Mouse (Mus musculus): ENCODE results near the gene Smarcd1.

Smarcd1 gene

GRCm38 (mm10) chr15:99701999-99702900 lies at the start of gene Smarcd1:
Smarcd1 (plus strand) TSS chr15:99702129.
- peak; percentile 89 for DNase-seq (ENCODE audit: low read depth, low spot score)

GRCm38 (mm10) chr15:99653291-99653690 lies 48.6 kb upstream of the Smarcd1 start:
- DNase-seq (ENCODE audit: low read depth, low spot score) = no peak

- DNase-seq (ENCODE audit: low read depth, low spot score) = no peak
Observed at GRCm38 (mm10) chr15:99653876-99654275, 48.1 kb upstream of the Smarcd1 start.

- DNase-seq (ENCODE audit: low read depth, low spot score) = no peak
Observed at GRCm38 (mm10) chr15:99655956-99656355, 46.0 kb upstream of the Smarcd1 start.

- no peak for DNase-seq (ENCODE audit: low read depth, low spot score)
Observed at GRCm38 (mm10) chr15:99658437-99658836, 43.5 kb upstream of the Smarcd1 start.

GRCm38 (mm10) chr15:99661121-99661830 lies 40.7 kb upstream of the Smarcd1 start:
- DNase-seq (ENCODE audit: low read depth, low spot score) = no peak

- DNase-seq (ENCODE audit: low read depth, low spot score) = no peak
Observed at GRCm38 (mm10) chr15:99662371-99662770, 39.6 kb upstream of the Smarcd1 start.

DNA sequence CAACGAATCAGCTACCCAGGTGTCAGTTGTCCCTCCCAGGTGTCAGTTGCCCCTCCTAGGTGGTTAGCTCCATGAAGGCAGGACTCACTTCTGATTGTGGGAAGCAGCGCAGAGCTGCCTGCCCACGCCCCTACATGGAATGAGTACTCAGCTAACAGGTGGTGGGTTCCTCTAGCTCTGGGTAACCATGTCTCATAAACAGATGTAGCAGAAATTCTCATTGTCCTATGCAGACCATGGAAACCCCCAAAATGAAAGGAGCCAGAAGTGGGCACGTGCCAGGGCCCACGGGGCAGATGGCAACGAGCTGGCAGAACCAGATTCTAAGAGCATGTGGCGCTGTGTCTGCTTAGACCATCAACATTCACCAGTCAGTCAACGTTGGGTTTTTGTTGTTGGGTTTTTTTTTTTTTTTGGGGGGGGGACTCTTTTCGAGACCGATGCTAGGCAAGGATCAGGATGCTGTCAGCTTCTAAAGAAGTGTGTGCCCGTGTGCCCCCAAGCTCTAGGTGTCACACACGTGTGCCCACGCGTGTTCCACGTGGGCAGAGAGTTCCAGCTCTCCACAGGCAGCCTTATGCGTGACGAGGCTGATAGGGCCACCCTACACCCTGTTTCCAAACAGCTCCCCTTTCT lies 37.8 kb upstream of the Smarcd1 start:
- no peak for DNase-seq (ENCODE audit: low read depth, low spot score)

DNA sequence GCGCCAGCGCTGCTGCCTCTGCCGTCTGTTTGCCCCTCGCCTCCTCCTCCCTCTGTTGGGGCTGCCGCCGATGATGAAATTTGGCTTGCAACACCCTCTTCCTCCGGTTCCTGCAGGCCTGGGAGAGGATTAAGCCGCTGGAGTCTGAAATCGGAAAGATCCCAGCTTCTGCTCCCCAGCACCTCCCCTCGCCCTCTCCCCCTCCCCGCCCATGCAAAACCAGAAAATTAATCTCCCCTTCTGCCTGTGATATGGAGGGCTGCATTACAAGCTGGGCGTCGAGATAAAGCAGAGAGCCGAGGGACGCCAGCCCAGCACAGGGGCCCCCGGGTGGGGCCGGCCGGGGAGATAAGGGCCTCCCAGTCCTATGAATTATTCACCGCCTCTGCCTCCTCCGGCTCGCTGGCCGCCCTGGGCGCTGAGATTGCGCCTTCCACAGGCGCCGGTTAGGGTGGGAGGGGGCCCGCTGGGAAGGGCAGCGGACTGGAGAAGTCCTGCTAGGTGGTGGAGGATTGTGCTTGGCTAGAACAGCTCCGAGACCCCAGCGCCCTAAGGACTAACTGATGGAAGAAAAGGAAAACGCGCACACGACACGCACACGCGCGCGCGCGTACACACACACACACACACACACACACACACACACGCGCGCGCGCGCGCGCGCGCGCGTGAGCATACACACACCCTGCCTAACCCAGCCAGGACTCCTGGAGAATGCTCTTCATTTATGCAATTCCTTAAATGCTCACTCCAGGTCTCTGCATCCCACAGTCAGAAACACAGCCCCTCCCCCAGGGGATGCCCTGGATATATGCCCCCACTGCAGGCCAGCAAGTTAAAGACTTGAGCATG lies 37.1 kb upstream of the Smarcd1 start:
- peak; percentile 26 for DNase-seq (ENCODE audit: low read depth, low spot score)

GRCm38 (mm10) chr15:99667544-99667943 lies 34.4 kb upstream of the Smarcd1 start:
- no peak for DNase-seq (ENCODE audit: low read depth, low spot score)

GRCm38 (mm10) chr15:99668881-99669280 lies 33.0 kb upstream of the Smarcd1 start:
- DNase-seq (ENCODE audit: low read depth, low spot score) = peak; percentile 49

- DNase-seq (ENCODE audit: low read depth, low spot score) = no peak
Observed at GRCm38 (mm10) chr15:99669392-99669791, 32.5 kb upstream of the Smarcd1 start.

DNA sequence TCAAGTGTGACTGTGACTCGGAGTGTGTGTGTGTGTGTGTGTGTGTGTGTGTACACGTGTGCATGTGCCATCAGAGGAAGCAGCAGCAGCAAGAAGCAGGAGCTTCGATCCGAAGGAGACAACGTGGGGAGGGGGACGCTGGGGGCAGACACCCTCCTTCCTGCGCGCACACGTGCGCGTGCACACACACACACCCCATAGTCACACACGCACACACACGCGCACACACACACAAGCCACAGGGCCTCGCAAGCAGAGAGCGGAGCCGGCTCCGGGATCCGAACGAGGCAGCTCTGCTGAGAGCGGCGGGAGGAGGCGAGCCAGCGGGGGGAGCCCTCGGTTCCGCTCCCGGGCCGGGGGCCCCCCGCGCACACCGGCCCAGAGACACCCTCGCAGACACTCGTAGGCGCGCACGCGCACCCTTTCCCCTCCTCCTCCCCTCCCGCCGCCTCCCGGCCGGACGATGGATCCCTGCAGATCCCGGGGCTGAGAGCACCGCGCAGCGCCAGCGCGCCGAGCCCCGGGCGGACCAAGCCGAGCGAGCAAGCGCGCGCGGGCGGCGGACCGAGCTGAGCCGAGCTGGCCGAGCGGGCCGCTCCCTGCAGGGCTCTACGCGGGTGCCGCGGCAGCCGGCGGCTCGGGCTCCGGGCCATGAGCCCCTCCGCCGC lies 31.6 kb upstream of the Smarcd1 start, which contains the start of gene Asic1:
Gene Asic1 (plus strand): TSS at position 215 of the 668 bp plus-strand sequence.
- DNase-seq (ENCODE audit: low read depth, low spot score) = peak; percentile 22

DNA sequence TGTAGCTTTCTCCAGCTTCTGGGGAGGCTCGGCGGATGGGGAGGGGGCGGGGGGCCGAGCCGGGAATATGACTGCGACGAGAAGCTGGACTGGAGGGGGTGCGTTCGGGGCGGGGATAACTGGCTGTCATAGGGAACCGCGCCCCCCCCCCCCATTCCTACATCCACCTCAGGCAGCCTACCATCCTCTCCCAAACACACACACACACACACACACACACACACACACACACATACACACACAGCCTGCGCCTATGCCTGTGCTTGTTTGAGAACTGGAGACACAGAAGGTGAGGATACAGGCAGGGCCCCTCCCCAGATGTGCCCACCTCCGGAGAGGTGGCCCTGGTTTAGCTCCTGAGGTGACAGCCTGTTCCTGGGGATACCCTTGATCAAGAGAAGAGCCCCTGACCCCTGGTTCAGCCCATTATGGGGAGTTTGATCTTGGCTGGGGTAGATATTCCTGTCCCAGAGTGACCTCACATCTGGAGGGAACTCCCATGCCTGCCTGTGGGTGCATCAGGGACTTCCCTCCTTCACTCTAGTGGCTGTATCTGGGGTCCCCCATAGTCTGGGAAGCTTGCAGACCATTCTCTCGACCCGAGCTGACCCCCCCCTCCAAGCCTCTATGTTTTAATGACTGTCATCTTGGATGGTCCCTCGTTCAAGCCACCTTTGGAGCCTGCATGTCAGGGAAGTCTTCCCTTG lies 30.8 kb upstream of the Smarcd1 start:
- DNase-seq (ENCODE audit: low read depth, low spot score) = no peak

DNA sequence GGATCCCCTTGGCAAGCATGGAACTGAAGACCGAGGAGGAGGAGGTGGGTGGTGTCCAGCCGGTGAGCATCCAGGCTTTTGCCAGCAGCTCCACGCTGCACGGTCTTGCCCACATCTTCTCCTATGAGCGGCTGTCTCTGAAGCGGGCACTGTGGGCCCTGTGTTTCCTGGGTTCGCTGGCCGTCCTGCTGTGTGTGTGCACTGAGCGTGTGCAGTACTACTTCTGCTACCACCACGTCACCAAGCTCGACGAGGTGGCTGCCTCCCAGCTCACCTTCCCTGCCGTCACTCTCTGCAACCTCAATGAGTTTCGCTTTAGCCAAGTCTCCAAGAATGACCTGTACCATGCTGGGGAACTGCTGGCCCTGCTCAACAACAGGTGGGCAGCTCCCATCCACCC lies 30.1 kb upstream of the Smarcd1 start:
- no peak for DNase-seq (ENCODE audit: low read depth, low spot score)

- no peak for DNase-seq (ENCODE audit: low read depth, low spot score)
Observed at GRCm38 (mm10) chr15:99674866-99675265, 27.1 kb upstream of the Smarcd1 start.

GRCm38 (mm10) chr15:99677089-99677488 lies 24.8 kb upstream of the Smarcd1 start:
- DNase-seq (ENCODE audit: low read depth, low spot score) = no peak

- DNase-seq (ENCODE audit: low read depth, low spot score) = no peak
Observed at GRCm38 (mm10) chr15:99678063-99678800, 23.7 kb upstream of the Smarcd1 start.

GRCm38 (mm10) chr15:99679008-99679407 lies 22.9 kb upstream of the Smarcd1 start:
- DNase-seq (ENCODE audit: low read depth, low spot score) = no peak

Measured in skeletal muscle tissue, adult 2 months (tissue).